Mouse (Mus musculus) hindbrain, embryonic 15.5 days (tissue): ENCODE measurements around the gene Olfr659. TPM values are rescaled to one million over a fixed set of nuclear protein-coding genes. Genes with fewer than 3 reads are reported as not detected.
A peak's percentile ranks its signal among the peaks of the same experiment; 100 is the strongest.

Source experiments
- ATAC-seq: fragments of 200-750 bp; cut with Nextera tagmentation; 2 replicates; pipeline ENCODE4 v1.8.0; 2017; ENCODE audit warnings: low read depth, moderate number of reproducible peaks, moderate TSS enrichment; ENCODE audit not compliant: low FRiP score
- H3K27ac ChIP-seq: fragments of 300-500 bp; sonication (generic); replicated peaks from 2 replicates; pipeline ENCODE4 v1.5.1; 2015; ENCODE audit warnings: mild to moderate bottlenecking, inconsistent platforms
- H3K27me3 ChIP-seq: fragments of 300-500 bp; sonication (generic); 2 replicates; pipeline ENCODE4 v1.6.1; 2015; ENCODE audit warnings: control low read depth, inconsistent platforms
- H3K36me3 ChIP-seq: fragments of 300-500 bp; sonication (generic); 2 replicates; pipeline ENCODE4 v1.6.1; 2015; ENCODE audit warnings: control low read depth, inconsistent platforms
- H3K4me1 ChIP-seq: fragments of 300-500 bp; sonication (generic); replicated peaks from 2 replicates; pipeline ENCODE4 v1.6.1; 2015; ENCODE audit warnings: control low read depth, inconsistent platforms
- H3K4me2 ChIP-seq: fragments of 300-500 bp; sonication (generic); 2 replicates; pipeline ENCODE4 v1.6.1; 2015; ENCODE audit warnings: moderate library complexity, mild to moderate bottlenecking, inconsistent platforms
- H3K4me3 ChIP-seq: fragments of 300-500 bp; sonication (generic); 2 replicates; pipeline ENCODE4 v1.5.1; 2015; ENCODE audit warnings: mild to moderate bottlenecking, inconsistent platforms
- H3K9ac ChIP-seq: fragments of 300-500 bp; sonication (generic); 2 replicates; pipeline ENCODE4 v1.6.1; 2015; ENCODE audit warnings: inconsistent platforms
- H3K9me3 ChIP-seq: fragments of 300-500 bp; sonication (generic); 2 replicates; pipeline ENCODE4 v1.6.1; 2016; ENCODE audit warnings: control low read depth, inconsistent platforms
- WGBS: fragments of 180-500 bp; shearing (Covaris S2); methylation state at CpG from one replicate; pipeline ENCODE4 v1.1.7; 2015; 5-methylcytosine and 5-hydroxymethylcytosine counted together
- polyA plus RNA-seq: library from polyadenylated mRNA; unstranded; fragments of >200 nt; fragmentation: Nextera tagmentation; extraction: Ambion mirVana; gene quantifications from 2 replicates; pipeline ENCODE4 v1.2.1, GENCODE M21; 2015

Gene Olfr659
- polyA plus RNA-seq = not detected in 2 replicates

DNA sequence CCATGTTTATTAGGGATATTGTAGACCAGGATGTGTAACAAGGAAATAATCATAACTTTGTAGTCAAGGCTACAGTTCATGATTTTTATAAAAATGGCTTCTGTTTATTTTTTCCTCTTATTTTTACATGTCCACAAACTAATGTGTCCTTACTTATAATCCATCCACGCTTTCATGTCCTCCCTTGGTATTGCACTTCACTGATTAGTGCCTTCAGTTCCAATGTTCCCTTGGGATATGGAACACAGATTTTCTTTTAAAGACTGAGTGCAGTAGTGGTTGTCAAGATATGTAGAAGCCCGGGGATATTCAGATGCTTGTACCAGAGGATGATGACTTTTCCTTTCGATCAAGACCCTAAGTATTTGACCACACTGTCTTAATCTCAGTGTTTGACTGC is at the start of gene Olfr659:
Olfr659 (plus strand) TSS at position 301 of the 400 bp plus-strand sequence.
- Histone ChIP-seq H3K4me2 (no peak within 1 kb of the TSS), H3K27me3 (no peaks in the 10 kb centered on the region), H3K27ac (no peak within 1 kb of the TSS), H3K9me3 (no peaks in the 10 kb centered on the region), H3K36me3 (no peaks in the 10 kb centered on the region), H3K9ac (no peak within 1 kb of the TSS), H3K4me1 (no peaks in the 10 kb centered on the region), H3K4me3 (no peak within 1 kb of the TSS)
- WGBS = 90% methylated on average over 3 of the region's 3 CpGs
- ATAC-seq = no peak

DNA sequence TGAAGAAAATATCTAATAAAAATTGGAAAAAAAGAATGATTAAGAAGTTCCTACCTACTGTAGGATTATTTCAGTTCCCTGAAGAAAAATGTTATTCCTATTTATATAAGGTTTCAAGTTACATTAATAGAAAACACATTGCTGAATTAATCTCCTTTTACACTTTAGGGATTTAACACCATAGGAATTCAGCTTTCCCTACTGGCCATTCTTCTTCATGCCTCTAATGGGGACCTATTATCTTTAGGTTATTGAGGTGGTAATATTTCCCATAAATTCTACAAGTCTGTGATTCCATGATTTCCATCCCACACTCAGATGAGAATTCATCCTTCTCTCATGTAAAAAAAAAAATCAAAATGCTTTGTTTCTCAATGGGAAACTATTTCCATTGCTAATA is 42.1 kb upstream of the Olfr659 start, which contains the start of gene Olfr657:
Olfr657 (plus strand) TSS at position 301 of the 400 bp plus-strand sequence.
- no peak within 1 kb of the TSS for H3K27ac ChIP-seq
- no peak within 1 kb of the TSS for H3K4me2 ChIP-seq
- no peak within 1 kb of the TSS for H3K9ac ChIP-seq
- no peak within 1 kb of the TSS for H3K4me3 ChIP-seq
- no peak for ATAC-seq
- no peaks in the 10 kb centered on the region for H3K27me3 ChIP-seq
- no peaks in the 10 kb centered on the region for H3K9me3 ChIP-seq
- H3K4me1 ChIP-seq = no peaks in the 10 kb centered on the region
- no peaks in the 10 kb centered on the region for H3K36me3 ChIP-seq

DNA sequence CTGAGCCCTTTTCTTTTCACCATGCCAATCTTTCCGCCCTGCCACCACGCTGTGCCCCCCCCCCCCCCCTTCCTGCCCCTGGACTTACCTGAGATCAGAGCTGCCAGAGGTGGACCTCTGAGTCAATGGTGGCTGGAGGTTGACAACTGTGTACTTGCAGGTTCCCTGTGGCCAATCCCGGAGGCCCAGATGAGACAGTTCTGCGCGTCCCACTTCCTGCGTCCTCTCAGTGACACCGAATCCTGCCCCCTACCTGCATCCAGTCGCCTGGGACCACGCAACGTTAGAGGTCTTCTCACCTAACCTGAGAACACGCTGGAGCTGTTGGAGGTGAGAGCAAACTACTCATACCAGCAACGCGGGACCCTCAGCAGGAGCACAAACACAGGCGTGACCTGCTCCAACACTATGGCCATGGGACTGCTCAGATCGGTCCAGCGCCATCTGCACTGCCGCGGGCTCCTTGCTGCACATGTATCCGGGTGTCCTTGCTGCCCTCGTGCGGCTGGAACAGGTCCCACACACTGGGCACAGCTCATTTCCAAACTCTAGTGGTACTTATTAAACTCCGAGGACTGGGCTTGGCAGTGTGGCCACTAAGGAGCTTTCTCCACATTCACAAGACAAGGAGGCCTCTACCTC is 19.6 kb upstream of the Olfr659 start, which contains the start of gene Olfr658:
Olfr658 (minus strand) TSS at position 465 of the 642 bp plus-strand sequence.
- Histone ChIP-seq H3K9ac (0 out of 2 replicates have a peak within 1 kb of the TSS, but pooled peaks have one; percentile 2), H3K27me3 (no peaks in the 10 kb centered on the region), H3K27ac (no peak within 1 kb of the TSS)

DNA sequence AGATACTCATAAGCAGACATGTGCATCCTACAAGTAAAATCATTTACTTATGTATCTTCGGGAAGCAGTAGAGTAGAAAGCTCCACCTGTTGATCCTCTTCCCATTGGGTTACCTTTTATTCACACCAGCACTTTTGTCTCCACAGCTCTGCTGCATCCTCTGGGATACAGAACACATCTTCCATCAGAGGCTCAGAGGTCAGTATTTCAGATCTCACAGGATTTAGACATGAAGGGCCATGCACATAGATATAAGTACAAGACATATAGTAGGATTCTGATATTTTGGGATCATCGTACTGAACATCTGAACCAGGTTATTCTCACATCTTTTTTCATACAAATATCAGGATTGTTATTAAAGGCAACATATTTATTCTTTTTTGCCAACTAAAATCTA is 19.6 kb downstream of the Olfr659 start, which contains the start of gene Olfr661:
Olfr661 (plus strand) TSS at position 301 of the 400 bp plus-strand sequence.
- 89% methylated on average over 2 of the region's 2 CpGs for WGBS
- Histone ChIP-seq H3K9ac (no peak within 1 kb of the TSS), H3K9me3 (no peaks in the 10 kb centered on the region), H3K36me3 (no peaks in the 10 kb centered on the region), H3K27me3 (no peaks in the 10 kb centered on the region), H3K27ac (no peak within 1 kb of the TSS), H3K4me2 (no peak within 1 kb of the TSS), H3K4me1 (no peaks in the 10 kb centered on the region), H3K4me3 (no peak within 1 kb of the TSS)
- ATAC-seq = no peak

More for the DNA sequence above, 19.6 kb upstream of the Olfr659 start, which contains the start of gene Olfr658:
- peak; percentile 87 for ATAC-seq
- Histone ChIP-seq H3K36me3 (no peaks in the 10 kb centered on the region), H3K4me3 (peak within 1 kb of the TSS; percentile 30), H3K4me2 (peak within 1 kb of the TSS; percentile 52), H3K4me1 (no peaks in the 10 kb centered on the region), H3K9me3 (no peaks in the 10 kb centered on the region)
- WGBS = 33% methylated on average over 21 of the region's 22 CpGs

Other genes starting within 250 kb of the Olfr659 start
- 0.41 and 0.94 TPM in 2 replicates for gene Trim30a, start 201.6 kb upstream of the Olfr659 start, polyA plus RNA-seq
- gene Trim30d, start 158.9 kb upstream of the Olfr659 start, polyA plus RNA-seq = 0.31 and 0.68 TPM in 2 replicates
- not detected in 2 replicates for gene Olfr651, start 116.6 kb upstream of the Olfr659 start, polyA plus RNA-seq
- gene Olfr652, start 105.9 kb upstream of the Olfr659 start, polyA plus RNA-seq = 0.05 TPM in 1 of 2 replicates, not detected in the other
- gene Olfr653, start 89.4 kb upstream of the Olfr659 start, polyA plus RNA-seq = 0.04 TPM in 1 of 2 replicates, not detected in the other
- gene Olfr654, start 79.7 kb upstream of the Olfr659 start, polyA plus RNA-seq = 0.07 TPM in 1 of 2 replicates, not detected in the other
- gene Olfr655, start 65.0 kb upstream of the Olfr659 start, polyA plus RNA-seq = 0.12 TPM in 1 of 2 replicates, not detected in the other
- gene Olfr656, start 52.8 kb upstream of the Olfr659 start, polyA plus RNA-seq = not detected in 2 replicates
- not detected in 2 replicates for gene Olfr657, start 42.0 kb upstream of the Olfr659 start, polyA plus RNA-seq
- gene Olfr658, start 19.4 kb upstream of the Olfr659 start, polyA plus RNA-seq = 0.13 and 0.27 TPM in 2 replicates
- not detected in 2 replicates for gene Olfr661, start 19.7 kb downstream of the Olfr659 start, polyA plus RNA-seq
- not detected in 2 replicates for gene Usp17le, start 110.7 kb downstream of the Olfr659 start, polyA plus RNA-seq
- gene Usp17lb, start 175.8 kb downstream of the Olfr659 start, polyA plus RNA-seq = not detected in 2 replicates
- gene Usp17la, start 190.3 kb downstream of the Olfr659 start, polyA plus RNA-seq = not detected in 2 replicates
- gene Olfr665, start 211.3 kb downstream of the Olfr659 start, polyA plus RNA-seq = not detected in 2 replicates
- not detected in 2 replicates for gene Olfr666, start 229.2 kb downstream of the Olfr659 start, polyA plus RNA-seq